Mouse (Mus musculus) thymus, postnatal 14 days (tissue): ENCODE measurements around the gene Fstl1.

Experiments used
- DNase-seq: peaks from one replicate; pipeline ENCODE4 v3.0.0; 2021

Fstl1 gene

GRCm38 (mm10) chr16:37824778-37825505 is 48.3 kb downstream of the Fstl1 start:
- no peak for DNase-seq

GRCm38 (mm10) chr16:37826286-37826685 is 49.6 kb downstream of the Fstl1 start:
- no peak for DNase-seq

- DNase-seq: no peak
These were observed 54.4 kb downstream of the Fstl1 start for GRCm38 (mm10) chr16:37831041-37831440.

- no peak for DNase-seq
These were observed 60.9 kb downstream of the Fstl1 start for GRCm38 (mm10) chr16:37837571-37837970.

GRCm38 (mm10) chr16:37842439-37842838 is 65.8 kb downstream of the Fstl1 start:
- no peak for DNase-seq

- no peak for DNase-seq
These were observed 67.1 kb downstream of the Fstl1 start for GRCm38 (mm10) chr16:37843740-37844139.

- DNase-seq: no peak
These were observed 68.7 kb downstream of the Fstl1 start for GRCm38 (mm10) chr16:37845202-37845925.

GRCm38 (mm10) chr16:37847081-37847480 is 70.4 kb downstream of the Fstl1 start:
- no peak for DNase-seq

GRCm38 (mm10) chr16:37851366-37851765 is 74.7 kb downstream of the Fstl1 start:
- no peak for DNase-seq

GRCm38 (mm10) chr16:37853279-37853678 is 76.6 kb downstream of the Fstl1 start:
- DNase-seq: no peak

- DNase-seq: no peak
These were observed 77.4 kb downstream of the Fstl1 start for GRCm38 (mm10) chr16:37854054-37854453.

GRCm38 (mm10) chr16:37854593-37854992 is 77.9 kb downstream of the Fstl1 start:
- DNase-seq: no peak

GRCm38 (mm10) chr16:37855583-37855982 is 78.9 kb downstream of the Fstl1 start:
- DNase-seq: no peak

GRCm38 (mm10) chr16:37856327-37856726 is 79.7 kb downstream of the Fstl1 start:
- DNase-seq: no peak

- DNase-seq: no peak
These were observed 80.8 kb downstream of the Fstl1 start for GRCm38 (mm10) chr16:37857495-37857894.

GRCm38 (mm10) chr16:37860213-37860612 is 83.5 kb downstream of the Fstl1 start:
- DNase-seq: no peak

GRCm38 (mm10) chr16:37861029-37861428 is 84.4 kb downstream of the Fstl1 start, which contains the start of gene Gm36028:
Gene Gm36028, minus strand, starts transcription at chr16:37861146.
- no peak for DNase-seq

- no peak for DNase-seq
These were observed 87.2 kb downstream of the Fstl1 start for GRCm38 (mm10) chr16:37863876-37864275.

GRCm38 (mm10) chr16:37865841-37866240 is 89.2 kb downstream of the Fstl1 start:
- DNase-seq: no peak

GRCm38 (mm10) chr16:37867791-37868505 is 91.3 kb downstream of the Fstl1 start, which contains the start of gene Lrrc58:
Gene Lrrc58, plus strand, starts transcription at chr16:37868389.
- peak; percentile 90 for DNase-seq

GRCm38 (mm10) chr16:37868506-37869469 is 92.1 kb downstream of the Fstl1 start:
- DNase-seq: peak; percentile 62
